Mouse (Mus musculus) intestine, embryonic 14.5 days (tissue): ENCODE results near the gene Tmub2. TPM values are rescaled to one million over a fixed set of nuclear protein-coding genes. Genes with fewer than 3 reads are reported as not detected.
A peak's percentile ranks its signal among the peaks of the same experiment; 100 is the strongest.

Experiments
- ATAC-seq: fragments of 200-750 bp; cut with Nextera tagmentation; replicated peaks from 2 replicates; pipeline ENCODE4 v1.8.0; 2017; ENCODE audit warnings: low read depth, moderate number of reproducible peaks, moderate TSS enrichment, moderate library complexity; ENCODE audit not compliant: low FRiP score, low TSS enrichment
- DNase-seq: peaks from one replicate; pipeline ENCODE4 v3.0.0-alpha.2; 2018; ENCODE audit warnings: low spot score
- H3K27ac ChIP-seq: fragments of 300-500 bp; sonication (generic); 2 replicates; pipeline ENCODE4 v1.5.1; 2014; ENCODE audit warnings: low read depth, mild to moderate bottlenecking, control low read depth
- H3K27me3 ChIP-seq: fragments of 300-500 bp; sonication (generic); replicated peaks from 2 replicates; pipeline ENCODE4 v1.6.1; 2014; ENCODE audit warnings: low read length, control low read depth; ENCODE audit not compliant: control insufficient read depth, insufficient read depth
- H3K36me3 ChIP-seq: fragments of 300-500 bp; sonication (generic); 2 replicates; pipeline ENCODE4 v1.6.1; 2014; ENCODE audit warnings: low read length, control low read depth; ENCODE audit not compliant: control insufficient read depth, insufficient read depth
- H3K4me1 ChIP-seq: fragments of 300-500 bp; sonication (generic); replicated peaks from 2 replicates; pipeline ENCODE4 v1.6.1; 2014; ENCODE audit warnings: low read length, control low read depth, mixed read lengths; ENCODE audit not compliant: control insufficient read depth, insufficient read depth
- H3K4me2 ChIP-seq: fragments of 300-500 bp; sonication (generic); 2 replicates; pipeline ENCODE4 v1.6.1; 2014; ENCODE audit warnings: low read length
- H3K4me3 ChIP-seq: fragments of 300-500 bp; sonication (generic); 2 replicates; pipeline ENCODE4 v1.5.1; 2014; ENCODE audit warnings: low read depth, low read length, control low read depth, mixed read lengths
- H3K9ac ChIP-seq: fragments of 300-500 bp; sonication (generic); 2 replicates; pipeline ENCODE4 v1.6.1; 2014; ENCODE audit warnings: mild to moderate bottlenecking, low read length
- H3K9me3 ChIP-seq: fragments of 300-500 bp; sonication (generic); 2 replicates; pipeline ENCODE4 v1.6.1; 2016; ENCODE audit warnings: low read length, control low read depth; ENCODE audit not compliant: control insufficient read depth
- WGBS: fragments of 180-500 bp; shearing (Covaris S2); extraction: QIAGEN DNeasy Blood & Tissue Kit; methylation state at CpG from one replicate; pipeline ENCODE4 v1.1.7; 2014; 5-methylcytosine and 5-hydroxymethylcytosine counted together
- polyA plus RNA-seq: library from polyadenylated mRNA; unstranded; fragments of >200 nt; fragmentation: Nextera tagmentation; extraction: Ambion mirVana; gene quantifications from 2 replicates; pipeline ENCODE4 v1.2.1, GENCODE M21; 2014

Gene Tmub2
- polyA plus RNA-seq, 1 experiment from 2014 or later: 50.5 TPM

- DNase-seq (no peak), ATAC-seq (no peak)
- H3K4me2 ChIP-seq: no peak overlapping the region
- no peaks in the 10 kb centered on the region for H3K27me3 ChIP-seq
- no peak overlapping the region for H3K4me3 ChIP-seq
- H3K9me3 ChIP-seq: 0 out of 2 replicates have a peak, but pooled peaks cover under 1% of the 10 kb centered on the region
- no peak overlapping the region for H3K9ac ChIP-seq
- H3K4me1 ChIP-seq: peaks cover 27% of the 10 kb centered on the region
- 91% methylated on average over 4 of the region's 4 CpGs for WGBS
- peaks cover 6% of the 10 kb centered on the region; the same call in 1 of the 2 replicates for H3K36me3 ChIP-seq
- no peak overlapping the region for H3K27ac ChIP-seq
Observed at GRCm38 (mm10) chr11:102246871-102247270, 37.9 kb upstream of the Tmub2 start.

GRCm38 (mm10) chr11:102248630-102249230 is 36.0 kb upstream of the Tmub2 start, which contains the start of gene BC030867:
Gene BC030867 (plus strand): TSS chr11:102248882.
- ATAC-seq (peak; percentile 67), DNase-seq (peak; percentile 100)
- H3K4me1 ChIP-seq: peaks cover 27% of the 10 kb centered on the region
- under 1% methylated on average over 41 of the region's 41 CpGs for WGBS
- peak within 1 kb of the TSS; percentile 50 for H3K9ac ChIP-seq
- H3K36me3 ChIP-seq: peaks cover 6% of the 10 kb centered on the region; the same call in 1 of the 2 replicates
- no peaks in the 10 kb centered on the region for H3K27me3 ChIP-seq
- no peaks in the 10 kb centered on the region for H3K9me3 ChIP-seq
- H3K27ac ChIP-seq: peak within 1 kb of the TSS; percentile 34
- H3K4me3 ChIP-seq: peak within 1 kb of the TSS; percentile 74
- peak within 1 kb of the TSS; percentile 61 for H3K4me2 ChIP-seq

- peaks cover 6% of the 10 kb centered on the region; the same call in 1 of the 2 replicates for H3K36me3 ChIP-seq
- no peaks in the 10 kb centered on the region for H3K27me3 ChIP-seq
- H3K4me3 ChIP-seq: peak overlapping the region; percentile 74
- H3K9ac ChIP-seq: peak overlapping the region; percentile 50
- H3K27ac ChIP-seq: no peak overlapping the region
- 11% methylated on average over 9 of the region's 9 CpGs for WGBS
- ATAC-seq (no peak), DNase-seq (no peak)
- H3K4me1 ChIP-seq: peaks cover 25% of the 10 kb centered on the region
- peak overlapping the region; percentile 61 for H3K4me2 ChIP-seq
- H3K9me3 ChIP-seq: no peaks in the 10 kb centered on the region
Observed at GRCm38 (mm10) chr11:102249351-102250090, 35.2 kb upstream of the Tmub2 start.

GRCm38 (mm10) chr11:102257514-102257913 is 27.2 kb upstream of the Tmub2 start:
- H3K36me3 ChIP-seq: peaks cover 32% of the 10 kb centered on the region
- H3K4me3 ChIP-seq: no peak overlapping the region
- DNase-seq (no peak), ATAC-seq (no peak)
- 46% methylated on average over 9 of the region's 9 CpGs for WGBS
- H3K27me3 ChIP-seq: no peaks in the 10 kb centered on the region
- no peaks in the 10 kb centered on the region for H3K9me3 ChIP-seq
- H3K27ac ChIP-seq: no peak overlapping the region
- no peak overlapping the region for H3K4me2 ChIP-seq
- no peaks in the 10 kb centered on the region for H3K4me1 ChIP-seq
- H3K9ac ChIP-seq: no peak overlapping the region

- ATAC-seq (no peak), DNase-seq (no peak)
- WGBS: 87% methylated on average over 6 of the region's 6 CpGs
- no peaks in the 10 kb centered on the region for H3K27me3 ChIP-seq
- H3K27ac ChIP-seq: no peak overlapping the region
- no peak overlapping the region for H3K9ac ChIP-seq
- H3K4me3 ChIP-seq: no peak overlapping the region
- no peak overlapping the region for H3K4me2 ChIP-seq
- H3K36me3 ChIP-seq: peaks cover 35% of the 10 kb centered on the region
- no peaks in the 10 kb centered on the region for H3K9me3 ChIP-seq
- H3K4me1 ChIP-seq: no peaks in the 10 kb centered on the region
Observed at GRCm38 (mm10) chr11:102258095-102258494, 26.6 kb upstream of the Tmub2 start.

- Histone ChIP-seq H3K9ac (no peak overlapping the region), H3K4me1 (no peaks in the 10 kb centered on the region), H3K27me3 (no peaks in the 10 kb centered on the region), H3K36me3 (peaks cover 39% of the 10 kb centered on the region), H3K4me2 (no peak overlapping the region), H3K4me3 (no peak overlapping the region), H3K9me3 (no peaks in the 10 kb centered on the region), H3K27ac (no peak overlapping the region)
- no peak for ATAC-seq
- DNase-seq: no peak
- WGBS: 91% methylated on average over 3 of the region's 3 CpGs
Observed at GRCm38 (mm10) chr11:102258521-102258920, 26.2 kb upstream of the Tmub2 start.

- Histone ChIP-seq H3K4me1 (0 out of 2 replicates have a peak, but pooled peaks cover 3% of the 10 kb centered on the region), H3K27me3 (no peaks in the 10 kb centered on the region), H3K4me2 (no peak overlapping the region), H3K27ac (no peak overlapping the region), H3K4me3 (no peak overlapping the region), H3K9ac (no peak overlapping the region), H3K9me3 (no peaks in the 10 kb centered on the region), H3K36me3 (peaks cover 37% of the 10 kb centered on the region)
- ATAC-seq (no peak), DNase-seq (no peak)
- WGBS: 93% methylated on average over 7 of the region's 7 CpGs
Observed at GRCm38 (mm10) chr11:102263211-102263610, 21.5 kb upstream of the Tmub2 start.

GRCm38 (mm10) chr11:102265816-102266215 is 18.9 kb upstream of the Tmub2 start:
- no peak for ATAC-seq
- H3K27ac ChIP-seq: no peak overlapping the region
- no peaks in the 10 kb centered on the region for H3K27me3 ChIP-seq
- H3K36me3 ChIP-seq: peaks cover 17% of the 10 kb centered on the region
- WGBS: 54% methylated on average over 12 of the region's 14 CpGs
- no peak overlapping the region for H3K4me3 ChIP-seq
- no peaks in the 10 kb centered on the region for H3K9me3 ChIP-seq
- no peak overlapping the region for H3K9ac ChIP-seq
- 0 out of 2 replicates have a peak, but pooled peaks cover 3% of the 10 kb centered on the region for H3K4me1 ChIP-seq
- DNase-seq: no peak
- no peak overlapping the region for H3K4me2 ChIP-seq
